ENCODE assay signal across 7 mouse cellular contexts in genomic region chr17:43346499-43346898, GRCm38 (mm10). TPM values are rescaled to one million over a fixed set of nuclear protein-coding genes. Genes with fewer than 3 reads are reported as not detected.
A peak's percentile ranks its signal among the peaks of the same experiment; 100 is the strongest.
DNase-seq lines count a peak whose midpoint lies in the region; TF ChIP-seq lines count a peak whose summit lies in the region.
"Not testable (repeated sequence)": the region's sequence is repeated elsewhere in the genome, so short reads cannot be mapped to it uniquely, and the experiment has no call there.
"Had no signal": no experiment of that assay in that cellular context is flagged by ENCODE, and none has a peak within 500 bp of the region (broad histone marks: within the 10 kb centered on the region; RNA-seq: fewer than 3 reads in every experiment).

No protein-coding gene starts in this region.

- peak; percentile 75 for DNase-seq in brain, adult 2 months (ENCODE audit: low read depth, low spot score)
- peak in 1 of 2 experiments; percentile 32 for DNase-seq in layer of hippocampus, adult 2 months (ENCODE audit: low spot score in 2 of 2)
- peak; percentile 7 for DNase-seq in left cerebral cortex, adult 11 months (ENCODE audit: low spot score)
- DNase-seq in left cerebral cortex, postnatal 25 days (ENCODE audit: low spot score in 2 of 2), result peak; percentile 10 to 68
- DNase-seq in telencephalon, adult 2 months (ENCODE audit: low read depth, low spot score), result peak; percentile 49

- TF ChIP-seq CTCF in layer of hippocampus, adult 2 months (conservative IDR thresholded peaks at IDR 0.05), result not testable (repeated sequence)

- not testable (repeated sequence) for H3K4me3 ChIP-seq in layer of hippocampus, adult 2 months

- intact Hi-C loops in left cerebral cortex, postnatal 25 days (cut with DNase I), result not testable (repeated sequence)

- peak overlapping the region; percentile 32; the same call in 1 of the 2 replicates for H3K27ac ChIP-seq in layer of hippocampus, adult 2 months

RNA-seq across cellular contexts. Expression of gene Adgrf5, which starts 13.8 kb away (rescaled TPM):
- total RNA-seq in layer of hippocampus, adult 2 months (2021), result 10 to 100 TPM; 29.7 to 30.9 TPM
- total RNA-seq in left cerebral cortex, postnatal 25 days (2021), result 10 to 100 TPM; 26.9 to 33.5 TPM
- total RNA-seq: CH12.LX; common myeloid progenitor, adult 5-6 weeks had no signal
